ENCODE assay signal across 17 mouse cellular contexts in genomic region chr10:116931497-116932179, GRCm38 (mm10). TPM values are rescaled to one million over a fixed set of nuclear protein-coding genes. Genes with fewer than 3 reads are reported as not detected.
DNase-seq lines count a peak whose midpoint lies in the region; ATAC-seq and TF ChIP-seq lines count a peak whose summit lies in the region.
"Had no signal": no experiment of that assay in that cellular context is flagged by ENCODE, and none has a peak within 500 bp of the region (broad histone marks: within the 10 kb centered on the region; RNA-seq: fewer than 3 reads in every experiment).

No protein-coding gene starts in this region.

- 67% methylated on average over 15 of the region's 15 CpGs for WGBS in thymus, adult 2 months
- WGBS in liver, embryonic 12.5 days (ENCODE audit: insufficient replicate concordance), result 75% methylated on average over 15 of the region's 15 CpGs

- H3K4me3 ChIP-seq in thymus, adult 2 months (ENCODE audit: control insufficient read depth, insufficient read depth, low read length), result 0 out of 2 replicates have a peak overlapping the region, but pooled peaks have one; percentile 6
- H3K4me3 ChIP-seq in liver, embryonic 12.5 days, result no peak overlapping the region
- H3K4me3 ChIP-seq: gastrocnemius, adult 2 months; midbrain, embryonic 10.5 days had no signal

- ATAC-seq in frontal cortex, adult (ENCODE audit: low TSS enrichment), result peak; percentile 90
- ATAC-seq in hematopoietic stem cell, adult 5-6 weeks (replicated peaks in 1 of 2; ENCODE audit: insufficient read depth in 1 of 2, low FRiP score in 2 of 2, low TSS enrichment in 1 of 2, low read depth in 1 of 2, poor library complexity in 2 of 2, severe bottlenecking in 2 of 2), result peak; percentile 30 to 48; a peak in 3 of 4 replicates
- no peak for ATAC-seq in liver, embryonic 12.5 days

- peak overlapping the region; percentile 75 for H3K27ac ChIP-seq in thymus, adult 2 months (ENCODE audit: control insufficient read depth, insufficient read depth, low read length)
- H3K27ac ChIP-seq in liver, embryonic 12.5 days, result no peak overlapping the region
- H3K27ac ChIP-seq: gastrocnemius, adult 2 months; midbrain, embryonic 10.5 days had no signal

- H3K36me3 ChIP-seq in thymus, adult 2 months (ENCODE audit: control insufficient read depth, insufficient read depth, low read length), result peaks cover 3% of the 10 kb centered on the region; the same call in 1 of the 2 replicates
- peaks cover 33% of the 10 kb centered on the region for H3K36me3 ChIP-seq in liver, embryonic 12.5 days

- TF ChIP-seq CTCF in thymus, adult 2 months (IDR thresholded peaks at IDR 0.05; ENCODE audit: borderline replicate concordance, control insufficient read depth, extremely low read depth, insufficient read depth, low read length, poor library complexity), result no peak

- no peak for TF ChIP-seq POLR2A in thymus, adult 2 months (IDR thresholded peaks at IDR 0.05; ENCODE audit: control insufficient read depth, extremely low read depth, insufficient read depth, low read length, poor library complexity)

- no peaks in the 10 kb centered on the region for H3K9me3 ChIP-seq in liver, embryonic 12.5 days (replicated peaks)
- H3K9me3 ChIP-seq: G1E; midbrain, embryonic 10.5 days had no signal

- DNase-seq in frontal cortex, postnatal 10 days (ENCODE audit: low spot score in 2 of 2), result no peak
- no peak for DNase-seq in thymus, adult 2 months
- DNase-seq in thymus, postnatal 0 days (ENCODE audit: low spot score), result no peak
- no peak for DNase-seq in embryo, embryonic 10 days (ENCODE audit: low spot score)
- DNase-seq: gastrocnemius, adult 2 months; heart, postnatal 10 days; kidney, postnatal 25 days; lung, embryonic 14.5 days had no signal

- no peak overlapping the region for H3K4me2 ChIP-seq in liver, embryonic 12.5 days
- H3K4me2 ChIP-seq: lung, embryonic 14.5 days had no signal

- H3K9ac ChIP-seq in liver, embryonic 12.5 days, result no peak overlapping the region
- H3K9ac ChIP-seq: lung, embryonic 14.5 days had no signal

- H3K4me1 ChIP-seq in thymus, adult 2 months (replicated peaks; ENCODE audit: control insufficient read depth, insufficient read depth, low read length), result peaks cover 29% of the 10 kb centered on the region
- peaks cover 4% of the 10 kb centered on the region for H3K4me1 ChIP-seq in liver, embryonic 12.5 days
- H3K4me1 ChIP-seq: midbrain, embryonic 10.5 days had no signal

- no peaks in the 10 kb centered on the region for H3K27me3 ChIP-seq in thymus, adult 2 months (ENCODE audit: control insufficient read depth, insufficient read depth, low read length)
- H3K27me3 ChIP-seq in liver, embryonic 12.5 days (replicated peaks), result no peaks in the 10 kb centered on the region

RNA-seq across cellular contexts. Expression of gene Rab3ip, which starts 18.9 kb away (rescaled TPM):
- polyA plus RNA-seq in thymus, adult 2 months (2012; rRNA removed), result 138 and 151 TPM in 2 replicates
- 20.6 and 22.5 TPM in 2 replicates for polyA plus RNA-seq in thymus, postnatal 0 days (2015; fragmentation: Nextera tagmentation; extraction: Ambion mirVana)
- total RNA-seq in hematopoietic stem cell, adult 5-6 weeks (2017), result 22.6 and 22.9 TPM in 2 replicates
- 11.7 and 12.1 TPM in 2 replicates for polyA plus RNA-seq in liver, embryonic 12.5 days (2016; fragmentation: Nextera tagmentation; extraction: Ambion mirVana)

RNA-seq across cellular contexts. Expression of gene Myrfl, which starts 34.9 kb away (rescaled TPM):
- polyA plus RNA-seq in thymus, adult 2 months (2012; rRNA removed), result 0.12 and 0.22 TPM in 2 replicates
- polyA plus RNA-seq in thymus, postnatal 0 days (2015; fragmentation: Nextera tagmentation; extraction: Ambion mirVana), result 0.26 and 0.27 TPM in 2 replicates
- not detected in 2 replicates for total RNA-seq in hematopoietic stem cell, adult 5-6 weeks (2017)
- polyA plus RNA-seq in liver, embryonic 12.5 days (2016; fragmentation: Nextera tagmentation; extraction: Ambion mirVana), result 0.05 TPM in 1 of 2 replicates, not detected in the other
- total RNA-seq: adrenal gland, adult 18-20 months had no signal
- polyA plus RNA-seq: G1E; lung, embryonic 14.5 days had no signal

RNA-seq across cellular contexts. Expression of gene Gm10271, which starts 40.8 kb away (rescaled TPM):
- polyA plus RNA-seq in thymus, adult 2 months (2012; rRNA removed), result not detected in 2 replicates
- polyA plus RNA-seq in thymus, postnatal 0 days (2015; fragmentation: Nextera tagmentation; extraction: Ambion mirVana), result not detected in 2 replicates
- total RNA-seq in hematopoietic stem cell, adult 5-6 weeks (2017), result not detected in 2 replicates
- not detected in 2 replicates for polyA plus RNA-seq in liver, embryonic 12.5 days (2016; fragmentation: Nextera tagmentation; extraction: Ambion mirVana)
- total RNA-seq: adrenal gland, adult 18-20 months; G1E; gastrocnemius, adult 2 months; heart, postnatal 10 days had no signal
- polyA plus RNA-seq: G1E; intestine, embryonic 14.5 days; limb, embryonic 11.5 days; lung, embryonic 14.5 days; midbrain, embryonic 10.5 days; neural tube, embryonic 14.5 days had no signal

RNA-seq across cellular contexts. Expression of gene Best3, which starts 54.5 kb away (rescaled TPM):
- 0.11 TPM in 1 of 2 replicates, not detected in the other for polyA plus RNA-seq in thymus, adult 2 months (2012; rRNA removed)
- polyA plus RNA-seq in thymus, postnatal 0 days (2015; fragmentation: Nextera tagmentation; extraction: Ambion mirVana), result not detected in 2 replicates
- total RNA-seq in hematopoietic stem cell, adult 5-6 weeks (2017), result not detected in 2 replicates
- polyA plus RNA-seq in liver, embryonic 12.5 days (2016; fragmentation: Nextera tagmentation; extraction: Ambion mirVana), result 0.06 TPM in 1 of 2 replicates, not detected in the other
- total RNA-seq: G1E had no signal
- polyA plus RNA-seq: G1E had no signal
